Mouse (Mus musculus) ES-E14 (cell line): Measurements from ENCODE around the gene Tnfsfm13.

Source experiments
- ZC3H11A ChIP-seq: IDR thresholded peaks from 2 replicates; pipeline ENCODE4 v1.6.1; 2012; ENCODE audit warnings: low read depth, mild to moderate bottlenecking, inconsistent platforms, low read length, borderline replicate concordance
- ZNF384 ChIP-seq: IDR thresholded peaks from 2 replicates; pipeline ENCODE4 v1.6.1; 2012; ENCODE audit warnings: low read depth, low read length, inconsistent platforms

DNA sequence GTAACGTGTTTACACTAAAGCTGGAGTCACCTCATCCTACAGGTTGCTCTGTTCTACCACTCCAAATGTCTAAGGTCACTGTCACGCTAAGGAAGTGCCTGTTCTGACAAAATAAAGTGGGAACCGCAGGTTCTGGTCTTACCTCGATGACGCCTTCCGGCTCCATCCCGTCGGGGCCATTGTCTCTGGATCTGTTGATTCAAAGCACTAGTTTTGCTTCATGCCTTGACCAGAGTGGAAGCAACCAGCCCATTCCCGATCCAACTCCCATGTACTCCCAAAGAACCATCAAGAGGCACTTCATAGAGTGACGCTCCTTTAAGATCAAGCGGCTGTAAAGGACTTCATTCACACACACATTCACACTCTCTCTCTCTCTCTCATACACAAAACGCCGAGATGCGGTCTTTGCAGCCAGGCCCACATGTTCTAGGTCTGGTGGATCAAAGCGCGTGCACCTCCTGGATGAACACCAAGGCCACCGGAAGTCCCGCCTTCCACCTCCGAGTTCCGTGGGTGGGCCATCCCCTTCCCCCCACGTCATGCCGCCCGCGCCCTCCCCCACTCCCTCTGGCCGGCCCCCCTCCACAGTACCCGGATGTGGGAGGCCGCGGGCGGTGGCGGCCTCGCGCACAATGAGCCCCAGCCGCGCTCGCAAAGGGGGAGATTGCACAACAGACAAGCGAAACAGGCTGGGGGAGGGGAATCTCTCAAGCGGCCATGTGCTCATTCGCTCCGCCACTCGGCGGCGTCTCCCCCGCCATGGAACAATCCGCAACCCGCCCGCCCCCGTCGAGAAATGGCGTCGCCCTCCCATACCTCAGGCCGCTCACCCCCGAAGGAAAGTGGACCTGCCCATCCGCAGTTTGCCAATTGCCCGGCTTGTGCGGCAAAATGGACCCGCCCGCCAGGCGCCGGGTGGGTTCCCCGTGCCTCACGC lies 24.8 kb downstream of the Tnfsfm13 start:
- TF ChIP-seq ZNF384: no peak
- no peak for TF ChIP-seq ZC3H11A
